Mouse (Mus musculus): ENCODE measurements around the gene March4.

March4 gene

DNA sequence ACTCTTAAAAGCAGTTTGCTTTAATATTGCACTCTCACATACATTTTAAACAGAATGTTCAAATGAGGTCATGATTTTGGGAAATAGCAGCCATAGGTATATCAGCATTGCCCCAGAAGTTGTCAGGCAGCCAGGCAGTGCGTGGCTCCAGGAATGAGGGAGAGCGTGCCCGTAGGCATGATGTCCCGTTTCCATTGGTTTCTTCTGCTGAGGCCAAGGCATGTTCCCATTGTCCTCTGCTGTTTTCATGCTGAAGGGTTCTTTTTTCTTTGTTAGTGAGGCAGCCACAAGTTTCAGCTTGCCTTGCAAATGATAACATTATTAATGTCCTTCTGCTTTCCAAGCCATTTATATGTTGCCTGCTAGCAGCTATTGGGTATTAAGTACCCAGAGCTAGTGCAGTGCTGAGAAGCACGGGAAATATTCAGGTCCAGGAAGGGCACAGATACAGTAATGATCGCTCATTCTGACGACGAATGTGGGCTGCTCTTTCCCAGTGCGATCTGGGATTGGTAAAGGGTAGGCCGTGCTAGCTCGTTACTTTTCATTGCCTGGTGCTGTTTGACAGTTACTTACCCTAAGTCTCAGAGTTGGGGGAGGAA is 156.9 kb downstream of the March4 start:
- no peak for DNase-seq

DNA sequence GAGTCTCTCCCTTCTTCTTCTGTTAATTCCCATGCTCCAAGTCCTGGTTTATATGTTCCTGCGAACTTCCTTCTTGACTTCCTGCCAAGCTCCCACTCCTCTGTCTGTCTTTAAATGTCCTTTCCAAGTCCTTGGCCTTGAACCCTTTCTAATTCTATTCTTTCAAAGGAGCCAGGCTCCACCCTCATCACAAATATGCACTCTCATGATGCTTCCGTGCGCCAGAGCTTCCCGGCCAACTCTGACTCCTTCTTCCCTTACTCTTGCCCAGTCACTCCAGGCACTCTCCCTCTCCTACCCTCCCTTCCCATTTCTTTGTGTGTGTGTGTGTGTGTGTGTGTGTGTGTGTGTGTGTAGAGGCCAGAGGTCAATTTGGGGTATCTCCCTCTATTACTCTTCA is 158.6 kb downstream of the March4 start:
- DNase-seq, result no peak

All from kidney, adult 8-10 months (tissue).